Mouse (Mus musculus) heart, postnatal 36 days (tissue): ENCODE measurements around the gene Eng. TPM values are rescaled to one million over a fixed set of nuclear protein-coding genes. Genes with fewer than 3 reads are reported as not detected.

Experiments
- DNase-seq, 2 experiments: peaks; one replicate each; pipeline ENCODE4 v3.0.0; 2021 to 2022
- intact Hi-C: fragments of 180-260 bp; cut with DNase I; formaldehyde crosslinking; loops from one replicate; pipeline ENCODE4 v1.15.1; 2025
- total RNA-seq, 2 experiments: library from RNA; stranded (reverse); gene quantifications; 2 replicates each; pipeline ENCODE4 v1.2.3; 2021

Gene Eng
- total RNA-seq, 2 experiments from 2014 or later, result 123 to 136 TPM

DNA sequence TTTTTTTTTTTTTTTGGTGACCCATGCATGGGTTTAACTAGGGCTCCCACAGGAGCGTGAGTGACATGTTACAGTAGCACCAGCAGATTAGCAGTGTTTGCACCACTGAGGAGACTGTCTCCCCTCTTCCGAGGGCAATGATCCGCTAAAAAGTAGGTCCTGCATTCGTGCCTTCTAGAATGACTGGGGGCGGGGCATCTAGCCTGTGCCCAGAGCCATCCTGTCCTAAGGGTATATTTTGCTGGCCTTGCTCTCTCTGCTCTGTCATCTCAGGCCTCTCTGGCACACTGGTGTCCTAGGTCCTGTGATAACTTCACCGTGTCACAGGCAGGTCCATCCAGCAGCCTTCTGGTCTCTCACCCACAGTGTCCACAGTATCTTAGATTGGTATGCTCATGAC is 53.3 kb downstream of the Eng start:
- no peak for DNase-seq
- intact Hi-C loops, result loop anchor here (5.0 to 10.0 kb wide), 2 partner anchors 73 to 315 kb away; partner anchors contain the start of genes 1110008P14Rik and Lcn2

DNA sequence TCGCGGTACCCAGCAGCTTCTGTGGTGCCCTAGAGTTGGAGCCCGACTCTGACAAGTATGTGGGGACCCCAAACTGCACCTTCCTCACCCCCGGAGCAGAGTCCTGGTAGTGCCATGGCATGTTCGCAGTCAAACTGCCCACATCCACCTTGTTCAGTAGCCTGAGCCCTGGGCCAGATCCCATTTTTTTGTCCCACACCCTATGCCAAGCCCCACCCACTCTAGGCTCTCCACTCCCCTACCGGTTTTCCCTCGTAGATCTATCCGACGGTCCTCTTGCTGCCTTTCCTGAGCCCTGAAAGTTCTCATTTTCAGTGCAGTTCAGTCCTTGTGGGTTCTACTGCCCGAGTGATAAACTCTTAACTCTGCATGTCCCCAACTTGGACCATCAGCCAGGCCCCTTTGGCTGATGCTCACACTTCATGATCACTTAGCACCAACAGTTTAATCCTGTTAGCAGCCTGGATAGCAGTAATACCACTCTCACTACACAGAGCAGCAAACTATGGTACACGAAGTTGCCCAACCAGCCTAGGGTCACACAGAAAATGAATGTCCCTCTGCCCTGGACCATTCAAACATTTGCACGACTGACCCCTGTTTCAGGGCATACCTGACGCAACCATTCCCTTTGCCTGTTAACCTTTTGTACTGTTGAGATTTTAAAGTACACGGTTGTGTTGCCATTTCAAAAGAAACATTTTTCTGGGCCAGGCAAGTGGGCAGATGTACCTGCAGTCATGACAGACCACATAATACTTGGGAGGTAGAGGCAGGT is 54.8 kb downstream of the Eng start:
- intact Hi-C loops, result no loop called here
- no peak for DNase-seq

DNA sequence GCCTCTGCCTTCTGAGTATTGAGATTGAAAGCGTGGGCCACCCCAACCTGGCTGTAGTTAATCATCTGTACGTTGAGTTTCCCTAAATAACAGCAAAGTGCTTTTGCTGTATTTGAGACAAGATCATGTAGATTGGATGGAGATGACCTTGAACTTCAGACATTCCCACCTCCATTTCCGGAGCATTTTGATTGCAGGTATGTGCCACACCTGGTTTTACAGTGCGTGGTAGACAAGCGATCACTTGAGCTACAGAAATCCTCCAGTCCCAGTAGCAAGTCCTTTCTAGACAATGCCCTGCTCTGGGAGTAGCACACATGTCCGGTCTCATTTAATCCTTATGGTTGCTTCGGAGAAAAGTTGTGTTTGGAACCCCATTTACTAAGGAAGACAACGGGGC is 56.7 kb downstream of the Eng start:
- no peak for DNase-seq
- intact Hi-C loops, result no loop called here

DNA sequence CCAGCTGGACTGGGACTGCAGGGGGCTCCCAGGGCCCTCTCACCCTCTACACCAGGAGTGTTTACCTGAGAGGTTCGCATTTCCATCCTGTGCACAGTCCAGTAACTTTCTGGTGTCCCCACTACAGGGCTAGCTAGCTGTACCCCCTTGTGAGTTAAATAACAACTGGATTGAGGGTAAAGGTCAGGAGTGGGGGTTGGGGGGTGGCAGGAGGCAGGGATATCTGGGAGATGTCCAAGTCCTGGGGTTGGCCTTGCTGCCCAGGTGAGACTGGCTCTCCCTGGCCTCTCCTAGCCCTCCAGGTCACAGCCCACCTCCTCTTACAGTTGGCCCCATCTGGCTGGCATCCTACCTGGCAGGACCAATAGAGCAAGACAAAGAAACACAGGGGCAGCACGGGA is 57.6 kb downstream of the Eng start, which contains the start of gene Fpgs:
Gene Fpgs, minus strand, starts transcription at position 125 of the 401 bp plus-strand sequence.
- intact Hi-C loops, result no loop called here
- no peak for DNase-seq

DNA sequence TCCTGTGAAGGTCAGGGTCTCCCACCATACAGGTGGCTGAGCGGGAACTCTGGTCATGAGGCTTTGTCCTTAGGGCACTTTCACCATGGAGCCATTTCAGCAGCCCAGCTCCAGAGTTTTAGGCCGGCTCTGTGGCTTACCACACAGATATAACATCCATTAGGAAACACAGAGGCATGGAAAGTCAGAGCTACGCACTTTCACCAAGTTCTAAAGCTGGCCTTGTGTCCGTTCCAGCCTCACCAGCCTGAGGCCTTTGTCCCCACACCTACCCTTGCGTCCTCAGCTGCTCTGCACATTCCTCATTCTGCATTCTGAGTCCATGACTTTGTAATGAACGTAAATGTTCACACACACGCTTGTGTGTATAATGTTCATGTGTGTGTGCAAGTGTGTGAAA is 58.6 kb downstream of the Eng start:
- DNase-seq, result no peak
- intact Hi-C loops, result no loop called here

DNA sequence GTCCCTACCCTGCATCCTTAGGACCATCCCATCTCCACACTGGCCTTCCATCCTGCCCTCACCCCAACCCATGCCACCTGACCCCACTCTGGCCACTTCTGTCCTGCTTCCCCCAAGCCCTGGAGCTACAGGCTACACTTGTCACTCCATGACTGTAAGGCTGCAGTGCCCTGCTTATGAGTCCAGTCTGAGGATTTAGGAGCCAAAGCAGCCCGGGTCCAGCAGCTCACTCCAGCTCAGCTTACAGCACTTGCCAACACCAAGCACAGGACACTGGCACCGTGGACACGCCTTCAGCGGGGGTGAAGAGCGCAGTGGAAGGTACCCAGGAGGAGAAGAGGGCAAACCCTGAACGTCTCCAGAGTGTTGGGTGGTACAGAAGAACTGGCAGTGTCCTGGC is 60.6 kb downstream of the Eng start:
- intact Hi-C loops, result no loop called here
- DNase-seq, result no peak

DNA sequence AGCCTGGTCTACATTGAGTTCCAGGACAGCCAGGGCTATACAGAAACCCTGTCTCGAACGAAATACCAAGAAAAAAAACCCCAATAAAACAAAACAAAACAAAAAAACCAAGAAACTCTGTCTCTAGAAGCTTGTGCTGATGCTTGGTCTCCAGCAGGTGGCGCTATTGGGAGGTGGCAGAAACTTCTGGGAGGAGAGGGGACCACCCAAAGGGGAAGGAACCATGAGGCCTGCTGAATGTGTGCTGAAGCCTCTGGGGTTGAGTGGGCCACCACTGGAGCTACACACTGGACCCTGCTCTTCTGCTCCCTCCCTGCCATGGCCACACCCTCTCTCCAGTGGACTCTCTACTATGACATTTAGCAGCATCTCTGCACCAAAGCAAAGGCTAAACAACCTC is 62.2 kb downstream of the Eng start:
- intact Hi-C loops, result no loop called here
- DNase-seq, result peak; percentile 61 to 67

DNA sequence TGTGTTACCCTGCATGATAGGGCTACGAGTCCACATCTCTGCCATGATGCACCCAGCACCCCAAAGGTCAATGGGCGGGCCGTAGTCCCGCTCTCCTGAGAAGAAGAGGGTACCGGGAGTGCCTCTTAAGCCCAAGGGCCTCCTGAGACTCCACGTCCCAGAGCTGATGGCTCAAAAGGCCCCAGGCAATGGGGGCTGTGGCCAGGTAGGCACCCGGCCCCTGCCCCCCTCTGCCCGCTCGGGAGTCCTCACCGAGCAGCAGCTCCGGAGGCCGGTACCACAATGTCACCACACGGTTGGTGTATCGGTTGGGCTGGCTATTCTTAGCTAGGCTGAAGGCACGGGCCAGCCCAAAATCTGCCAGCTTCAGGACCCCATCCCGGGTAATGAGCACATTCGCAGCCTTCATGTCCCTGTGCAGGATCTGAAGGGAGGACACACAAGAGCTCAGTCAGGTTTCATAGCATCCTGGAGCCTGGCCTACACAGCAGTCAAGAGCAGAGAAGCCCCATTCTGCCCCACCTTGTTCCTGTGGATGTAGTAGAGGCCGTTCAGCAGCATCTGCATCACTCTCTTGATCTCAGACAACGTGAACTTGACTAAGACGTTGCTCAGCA is 63.2 kb downstream of the Eng start:
- intact Hi-C loops, result loop anchor here (2.0 to 5.0 kb wide), 2 partner anchors 15 to 143 kb away; no protein-coding TSS in a partner anchor
- no peak for DNase-seq

DNA sequence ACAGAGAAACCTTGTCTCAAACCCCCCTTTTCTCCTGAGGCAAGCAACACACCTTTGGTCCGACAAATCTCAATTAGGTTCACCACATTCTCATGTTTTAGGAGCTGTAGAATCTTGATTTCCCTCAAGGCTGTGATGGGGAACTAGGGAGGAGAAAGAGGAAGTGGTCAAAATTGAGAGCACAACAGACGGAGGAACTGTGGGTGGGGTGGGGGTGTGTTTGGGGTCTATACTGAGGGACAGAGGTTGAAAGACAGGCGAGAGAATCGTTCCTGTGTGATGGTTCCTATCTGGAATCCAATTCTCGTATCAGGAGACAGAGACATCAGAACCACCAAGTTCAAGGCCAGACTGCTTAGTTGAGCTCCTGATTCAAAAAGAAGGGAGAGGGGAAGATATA is 64.0 kb downstream of the Eng start:
- intact Hi-C loops, result loop anchor here (2.0 to 5.0 kb wide), 2 partner anchors 16 to 142 kb away; no protein-coding TSS in a partner anchor
- no peak for DNase-seq

DNA sequence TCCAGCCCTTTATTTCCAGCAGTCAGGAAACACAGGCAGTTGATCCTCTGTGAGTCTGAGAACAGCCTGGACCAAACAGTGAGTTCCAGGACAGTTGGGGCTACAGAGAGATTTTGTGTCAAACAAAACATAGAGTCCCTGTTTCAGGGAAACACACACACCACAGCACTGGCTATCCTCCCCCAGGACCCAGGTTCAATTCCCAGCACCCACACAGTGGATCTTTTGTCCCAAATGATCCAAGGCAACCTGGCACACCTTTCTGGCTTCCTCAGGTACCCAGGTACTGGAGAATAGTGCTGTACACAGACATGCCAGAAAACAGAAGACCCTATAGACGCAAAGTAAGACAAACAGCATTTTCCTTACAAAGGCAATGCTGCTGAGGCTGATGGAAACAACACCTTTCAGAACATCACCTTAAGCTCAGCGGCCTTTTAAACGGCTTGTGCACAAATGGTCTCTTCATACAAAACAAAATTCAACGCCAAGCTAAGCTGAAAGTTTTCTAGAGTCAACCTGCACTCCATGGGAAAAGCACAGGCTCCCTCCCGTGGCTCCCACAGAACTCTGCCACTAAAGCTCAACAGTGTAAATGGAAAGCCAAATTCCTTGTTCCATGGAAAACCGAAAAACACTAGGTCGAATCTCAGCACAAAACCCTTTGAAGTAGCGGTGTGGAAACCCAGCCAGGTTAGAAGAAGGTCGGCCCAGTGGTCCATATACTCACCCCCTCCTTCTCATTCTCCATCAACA is 65.1 kb downstream of the Eng start:
- intact Hi-C loops, result loop anchor here (2.0 to 5.0 kb wide), 2 partner anchors 17 to 141 kb away; no protein-coding TSS in a partner anchor

DNA sequence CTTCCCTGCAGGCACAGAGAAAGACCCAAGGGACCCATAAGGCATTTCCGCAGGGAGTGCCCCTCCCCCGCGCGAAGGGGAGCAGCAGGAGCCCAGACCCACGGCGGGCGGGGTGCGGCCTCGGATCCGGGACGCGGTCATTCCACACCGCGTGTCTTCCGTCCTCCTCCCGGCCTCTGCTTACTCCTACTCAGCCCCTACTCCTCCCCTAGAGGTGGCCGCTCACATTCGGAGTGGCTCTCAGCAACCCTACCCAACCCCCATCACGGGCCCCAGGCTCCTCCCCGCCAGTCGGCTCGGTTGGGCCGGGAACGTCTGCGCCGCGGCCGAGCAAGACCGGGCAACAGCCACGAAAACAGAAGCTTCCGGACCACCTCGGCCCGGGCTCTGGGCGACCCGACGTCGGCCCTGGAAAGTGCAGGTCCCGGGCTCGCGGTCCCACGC is 65.7 kb downstream of the Eng start:
- intact Hi-C loops, result loop anchor here (5.0 kb wide), 1 partner anchor 140 kb away; no protein-coding TSS in a partner anchor
- DNase-seq, result peak; percentile 71 to 77

More for the DNA sequence above, 65.1 kb downstream of the Eng start:
- no peak for DNase-seq

DNA sequence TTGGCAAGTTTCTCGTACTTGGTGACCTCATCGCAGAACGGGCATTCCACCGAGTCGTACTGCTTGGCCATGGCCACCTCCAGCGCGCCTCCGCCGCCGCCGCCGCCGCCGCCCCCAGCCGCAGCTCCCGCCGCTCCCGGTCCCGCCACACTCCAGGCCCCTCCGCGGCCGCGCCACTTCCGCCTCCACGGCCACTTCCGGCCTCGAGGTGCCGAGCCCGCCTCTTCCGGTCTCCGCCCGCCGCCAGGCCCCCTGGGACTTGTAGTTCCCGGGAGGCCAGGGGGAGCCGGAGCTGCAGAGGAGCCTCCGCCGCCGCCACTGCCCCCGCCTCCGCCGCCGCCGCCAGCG is 66.2 kb downstream of the Eng start:
- intact Hi-C loops, result loop anchor here (5.0 kb wide), 1 partner anchor 140 kb away; no protein-coding TSS in a partner anchor
- DNase-seq, result peak; percentile 97 to 99

DNA sequence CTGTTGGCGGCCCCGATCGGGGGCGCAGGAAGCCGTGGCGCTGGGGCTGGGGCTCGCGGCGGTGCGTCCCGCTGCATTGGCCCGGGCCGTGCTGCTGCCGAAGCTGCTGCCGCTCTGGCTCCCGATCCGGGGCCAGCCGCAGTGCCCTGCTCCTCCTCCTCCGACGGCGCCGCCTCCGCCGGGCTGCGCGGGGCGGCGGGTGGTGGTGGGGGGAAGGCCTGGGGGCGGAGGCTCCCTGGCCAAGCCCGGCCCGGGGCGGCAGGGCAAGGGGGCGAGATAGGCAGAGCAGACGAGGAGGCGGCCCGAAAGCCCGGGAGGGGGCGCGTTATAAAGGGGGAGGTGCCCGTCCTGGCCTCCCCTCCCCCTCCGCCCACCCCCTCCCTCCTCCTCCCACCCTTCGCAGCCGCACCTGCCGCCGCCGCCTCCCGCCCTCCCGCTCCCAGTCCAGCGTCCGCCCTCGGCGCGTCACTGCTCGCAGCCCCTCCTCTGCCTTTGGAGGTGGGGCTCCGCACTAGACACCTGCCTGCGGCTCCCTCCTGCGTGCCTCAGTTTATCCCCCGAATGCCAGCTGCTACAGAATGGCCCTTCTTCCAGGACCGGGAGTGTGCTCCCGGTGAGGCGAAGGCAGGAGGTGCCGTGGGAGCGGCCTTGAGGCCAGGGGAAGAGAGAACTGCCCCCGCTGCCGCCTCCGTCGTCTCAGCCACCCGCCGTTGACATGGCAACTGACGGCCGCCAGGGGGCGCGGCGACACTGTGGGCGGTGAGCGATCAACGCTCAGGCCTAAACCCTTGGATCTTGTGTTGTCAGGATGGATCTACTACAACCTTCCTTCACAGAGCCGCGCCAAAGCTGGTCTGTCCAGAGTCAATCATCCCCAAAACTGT is 66.8 kb downstream of the Eng start, which contains the start of gene Cdk9:
Gene Cdk9, minus strand, starts transcription at position 143 of the 884 bp plus-strand sequence.
- intact Hi-C loops, result loop anchor here (1.0 to 5.0 kb wide), 2 partner anchors 44 to 139 kb away; partner anchors contain the start of gene Tor2a
- peak; percentile 93 to 98 for DNase-seq

DNA sequence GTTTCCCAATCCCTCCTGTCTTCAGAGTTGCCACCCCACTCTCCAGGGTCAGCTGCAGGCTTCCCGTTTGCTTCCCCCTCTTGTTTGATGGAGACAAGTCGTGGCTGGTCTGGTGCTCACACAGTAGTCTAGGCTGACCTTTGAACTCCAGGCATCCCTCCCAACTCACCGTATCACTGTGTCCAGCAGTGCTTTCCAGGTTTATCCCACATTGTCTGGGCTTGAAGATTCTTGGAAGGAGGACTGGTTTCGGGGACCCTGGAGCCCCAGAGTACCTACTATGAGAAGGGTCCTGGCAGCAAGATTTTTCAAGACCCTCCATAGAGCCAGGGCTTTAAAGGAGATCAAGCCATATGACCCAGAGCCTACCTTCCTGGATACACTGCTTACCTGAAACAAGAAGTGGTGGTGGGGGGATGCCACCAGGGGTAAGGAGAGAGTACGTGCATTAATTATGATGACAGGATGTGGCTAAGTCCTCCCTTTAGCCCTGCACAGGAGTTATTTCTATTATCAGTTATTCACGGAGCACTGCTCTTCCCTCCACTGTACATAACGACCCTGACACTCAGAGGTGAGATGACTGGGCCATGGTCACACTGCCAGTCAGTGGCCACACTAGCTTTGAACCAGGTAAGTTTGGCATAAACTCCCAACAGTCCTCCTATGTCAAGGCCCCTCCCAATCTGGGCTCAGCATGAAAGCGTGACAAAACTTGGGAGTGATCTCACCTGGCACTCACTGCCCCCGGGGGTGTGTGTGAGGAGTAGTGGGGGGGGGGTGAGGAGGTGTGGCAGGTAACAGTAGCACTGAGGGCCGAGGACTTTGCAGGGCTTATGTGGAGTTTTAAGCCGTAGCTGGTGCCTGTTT is 68.0 kb downstream of the Eng start:
- intact Hi-C loops, result loop anchor here (1.0 to 5.0 kb wide), 3 partner anchors 13 to 138 kb away; no protein-coding TSS in a partner anchor
- no peak for DNase-seq

DNA sequence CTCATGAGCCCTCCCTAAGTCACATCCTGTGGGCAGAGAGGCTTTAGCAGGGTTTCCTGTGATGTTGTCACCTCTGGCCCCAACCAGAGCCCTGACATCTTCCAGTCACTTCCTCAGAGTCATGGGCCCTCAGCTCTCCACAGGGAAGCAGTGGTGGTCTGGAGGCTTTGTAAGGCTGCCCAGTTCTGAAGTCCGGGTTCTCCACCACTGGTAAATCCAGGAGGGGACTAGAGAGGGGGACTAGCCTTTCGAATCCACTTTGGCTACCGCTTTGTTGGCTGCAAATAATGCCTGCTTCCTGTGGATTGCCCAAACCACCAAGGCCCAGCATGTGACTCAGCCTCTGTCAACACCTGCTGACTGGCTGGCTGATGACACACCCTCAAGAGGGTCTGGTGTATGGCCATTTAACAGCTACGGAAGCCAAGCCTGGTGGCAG is 68.6 kb downstream of the Eng start:
- DNase-seq, result peak; percentile 42 to 62
- intact Hi-C loops, result loop anchor here (1.0 to 5.0 kb wide), 3 partner anchors 12 to 137 kb away; no protein-coding TSS in a partner anchor

DNA sequence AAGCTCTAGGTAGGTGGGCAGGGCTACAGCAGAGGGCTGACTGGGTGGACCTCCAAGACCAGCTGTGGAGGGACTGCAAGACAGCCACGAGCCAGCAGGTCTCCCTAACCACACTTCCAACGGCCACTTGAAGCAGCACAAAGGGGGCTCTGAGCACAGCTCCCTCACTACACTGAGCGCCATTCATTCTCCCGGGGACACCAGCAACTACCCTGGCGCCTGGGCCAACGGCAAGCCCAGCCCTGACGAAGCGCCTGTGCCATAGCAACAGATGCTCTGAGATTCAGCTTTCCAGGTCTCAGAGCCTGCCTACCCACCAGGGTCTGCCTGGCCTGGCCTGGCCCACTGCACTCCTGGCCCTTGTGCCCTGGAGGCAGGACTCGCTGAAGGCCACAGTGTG is 72.4 kb downstream of the Eng start:
- intact Hi-C loops, result no loop called here
- no peak for DNase-seq

DNA sequence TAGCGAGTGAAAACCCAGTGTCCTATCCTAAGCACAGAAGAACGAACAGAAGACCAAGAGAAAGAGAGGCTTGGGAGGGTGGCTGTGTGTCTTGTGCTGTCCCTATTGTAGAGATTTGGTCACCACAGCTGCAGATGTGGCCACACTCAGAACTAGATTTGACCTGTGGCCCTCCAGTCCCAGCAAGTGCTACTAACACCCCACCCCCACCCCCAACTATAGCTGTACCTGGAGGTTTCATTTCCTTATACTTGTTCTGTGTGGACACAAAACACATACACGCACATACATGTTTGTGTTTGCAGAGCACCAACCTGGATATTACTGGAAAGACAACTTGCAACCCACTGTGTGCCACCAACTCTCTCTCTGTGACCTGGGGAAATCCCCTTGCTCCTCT is 73.7 kb downstream of the Eng start:
- intact Hi-C loops, result no loop called here
- no peak for DNase-seq

DNA sequence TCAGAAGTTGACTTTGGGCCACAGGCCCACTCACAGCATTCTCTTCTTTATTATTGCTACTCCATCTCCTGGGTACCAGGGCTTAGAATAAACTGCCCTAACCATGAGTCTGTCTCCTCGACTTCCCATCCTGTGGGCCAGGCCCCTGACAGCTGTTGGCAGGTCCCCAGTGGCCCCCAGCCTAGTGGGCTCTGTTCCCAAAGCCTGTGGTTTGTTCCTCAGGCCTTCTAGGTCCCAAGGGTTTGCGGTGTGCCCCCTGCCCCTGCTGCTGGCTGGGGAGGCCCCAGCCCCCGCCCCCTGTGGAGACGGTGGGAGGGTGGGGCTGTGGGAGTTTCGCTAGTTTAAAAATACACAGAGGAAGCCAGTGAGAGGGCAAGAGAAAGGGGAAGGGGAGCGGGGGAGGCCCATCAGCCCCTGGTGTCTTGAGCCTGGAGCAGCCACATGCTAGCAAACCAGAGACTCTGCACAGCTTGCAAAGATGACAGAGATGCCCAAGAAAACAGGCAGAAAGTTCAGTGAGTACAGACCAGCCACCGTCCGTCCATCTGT is 74.4 kb downstream of the Eng start, which contains the start of gene Sh2d3c:
Gene Sh2d3c, plus strand, starts transcription at position 375 of the 549 bp plus-strand sequence.
- intact Hi-C loops, result no loop called here
- DNase-seq, result no peak
